Mouse (Mus musculus) C2C12 (cell line): ENCODE data around the gene Ptprk. TPM values are rescaled to one million over a fixed set of nuclear protein-coding genes. Genes with fewer than 3 reads are reported as not detected.
A peak's percentile ranks its signal among the peaks of the same experiment; 100 is the strongest.

Source experiments
- H3K27me3 ChIP-seq: one replicate; pipeline ENCODE4 v1.6.1; 2011; ENCODE audit not compliant: control insufficient read depth, insufficient read depth, insufficient read length
- H3K36me3 ChIP-seq: one replicate; pipeline ENCODE4 v1.6.1; 2011; ENCODE audit not compliant: control insufficient read depth, insufficient read depth
- H3K4me3 ChIP-seq: one replicate; pipeline ENCODE4 v1.5.1; 2011; ENCODE audit warnings: mild to moderate bottlenecking, control low read depth; ENCODE audit not compliant: poor library complexity, insufficient read depth, severe bottlenecking
- H3K79me2 ChIP-seq: one replicate; pipeline ENCODE4 v1.6.1; 2011; ENCODE audit not compliant: control insufficient read depth, insufficient read depth
- H3K79me3 ChIP-seq: one replicate; pipeline ENCODE4 v1.6.1; 2011; ENCODE audit warnings: low read depth, control low read depth
- H3ac ChIP-seq: one replicate; pipeline ENCODE3; 2011; ENCODE audit warnings: low read depth; ENCODE audit not compliant: control insufficient read depth, insufficient read length
- CEBPB ChIP-seq: IDR thresholded peaks from one replicate; pipeline ENCODE4 v1.6.1; 2011; ENCODE audit warnings: low read depth, mild to moderate bottlenecking, control low read depth, moderate library complexity
- CTCF ChIP-seq: IDR thresholded peaks from one replicate; pipeline ENCODE4 v1.5.1; 2011; ENCODE audit not compliant: control insufficient read depth, insufficient read depth, insufficient read length
- FOSL1 ChIP-seq: IDR thresholded peaks from one replicate; pipeline ENCODE4 v1.8.0; 2011; ENCODE audit warnings: mild to moderate bottlenecking, low read length; ENCODE audit not compliant: poor library complexity, insufficient read depth, severe bottlenecking
- MAX ChIP-seq: IDR thresholded peaks from one replicate; pipeline ENCODE4 v1.6.1; 2011; ENCODE audit warnings: mild to moderate bottlenecking, control low read depth
- MYOD1 ChIP-seq: IDR thresholded peaks from one replicate; pipeline ENCODE4 v1.6.1; 2011; ENCODE audit warnings: low read depth; ENCODE audit not compliant: control insufficient read depth, insufficient read length
- MYOG ChIP-seq: IDR thresholded peaks from one replicate; pipeline ENCODE4 v1.6.1; 2011; ENCODE audit not compliant: control insufficient read depth, insufficient read length; ENCODE audit errors: extremely low read depth
- USF1 ChIP-seq: IDR thresholded peaks from one replicate; pipeline ENCODE4 v1.6.1; 2011; ENCODE audit warnings: low read depth, mild to moderate bottlenecking, control low read depth, moderate library complexity
- polyA plus RNA-seq: library from polyadenylated mRNA; unstranded; fragments of >200 nt; fragmentation: generic; extraction: Trizol; gene quantifications from one replicate; pipeline ENCODE4 v1.2.1, GENCODE M21; 2012; ENCODE audit warnings: missing spikeins

Gene Ptprk
- polyA plus RNA-seq, 1 experiment = 13.7 TPM

GRCm38 (mm10) chr10:28133770-28134169 is 59.1 kb downstream of the Ptprk start:
- Histone ChIP-seq H3K4me3 (no peak overlapping the region), H3ac (no peak overlapping the region), H3K79me3 (peaks cover 16% of the 10 kb centered on the region), H3K27me3 (no peaks in the 10 kb centered on the region), H3K79me2 (peaks cover 84% of the 10 kb centered on the region), H3K36me3 (no peaks in the 10 kb centered on the region)
- TF ChIP-seq MYOG (no peak), CEBPB (peak; percentile 31)

- Histone ChIP-seq H3K79me3 (peaks cover 18% of the 10 kb centered on the region), H3K4me3 (no peak overlapping the region), H3ac (no peak overlapping the region), H3K27me3 (no peaks in the 10 kb centered on the region), H3K79me2 (peaks cover 60% of the 10 kb centered on the region), H3K36me3 (no peaks in the 10 kb centered on the region)
- TF ChIP-seq CTCF (no peak), USF1 (no peak), MYOG (no peak), FOSL1 (no peak), MAX (no peak), MYOD1 (no peak), CEBPB (no peak)
Observed at GRCm38 (mm10) chr10:28138399-28138798, 63.8 kb downstream of the Ptprk start.

- TF ChIP-seq FOSL1 (no peak), USF1 (no peak), CTCF (no peak), CEBPB (no peak), MYOD1 (no peak)
- Histone ChIP-seq H3K36me3 (no peaks in the 10 kb centered on the region), H3K4me3 (no peak overlapping the region), H3ac (no peak overlapping the region), H3K79me2 (peaks cover 17% of the 10 kb centered on the region), H3K79me3 (peaks cover 5% of the 10 kb centered on the region), H3K27me3 (no peaks in the 10 kb centered on the region)
Observed at GRCm38 (mm10) chr10:28144459-28144858, 69.8 kb downstream of the Ptprk start.

- H3ac ChIP-seq = no peak overlapping the region
- H3K4me3 ChIP-seq = no peak overlapping the region
- peaks cover 2% of the 10 kb centered on the region for H3K79me3 ChIP-seq
- TF ChIP-seq FOSL1 (no peak), CTCF (no peak), CEBPB (no peak), MYOG (no peak), MYOD1 (no peak), USF1 (no peak), MAX (no peak)
- peaks cover 4% of the 10 kb centered on the region for H3K36me3 ChIP-seq
- H3K79me2 ChIP-seq = peaks cover 11% of the 10 kb centered on the region
- no peaks in the 10 kb centered on the region for H3K27me3 ChIP-seq
Observed at GRCm38 (mm10) chr10:28145326-28145725, 70.7 kb downstream of the Ptprk start.

GRCm38 (mm10) chr10:28155688-28156685 is 81.4 kb downstream of the Ptprk start:
- H3ac ChIP-seq = no peak overlapping the region
- H3K79me3 ChIP-seq = peaks cover 9% of the 10 kb centered on the region
- no peaks in the 10 kb centered on the region for H3K36me3 ChIP-seq
- H3K79me2 ChIP-seq = peaks cover 28% of the 10 kb centered on the region
- H3K27me3 ChIP-seq = no peaks in the 10 kb centered on the region
- no peak overlapping the region for H3K4me3 ChIP-seq
- TF ChIP-seq USF1 (no peak), FOSL1 (no peak), MAX (no peak), MYOG (no peak)

GRCm38 (mm10) chr10:28159716-28160115 is 85.1 kb downstream of the Ptprk start:
- H3K4me3 ChIP-seq = no peak overlapping the region
- peaks cover 39% of the 10 kb centered on the region for H3K79me2 ChIP-seq
- H3K36me3 ChIP-seq = no peaks in the 10 kb centered on the region
- TF ChIP-seq MAX (no peak), MYOD1 (no peak), CEBPB (no peak), MYOG (no peak), FOSL1 (no peak), USF1 (no peak), CTCF (no peak)
- H3ac ChIP-seq = no peak overlapping the region
- H3K79me3 ChIP-seq = peaks cover 2% of the 10 kb centered on the region
- H3K27me3 ChIP-seq = no peaks in the 10 kb centered on the region
